Mouse (Mus musculus): Measurements from ENCODE around the gene 1700102P08Rik.

The 1700102P08Rik gene

GRCm38 (mm10) chr9:108392676-108393075 is at the start of gene 1700102P08Rik:
1700102P08Rik (plus strand) TSS chr9:108392805.
- peak; percentile 90 for DNase-seq (ENCODE audit: low read depth, low spot score)

DNA sequence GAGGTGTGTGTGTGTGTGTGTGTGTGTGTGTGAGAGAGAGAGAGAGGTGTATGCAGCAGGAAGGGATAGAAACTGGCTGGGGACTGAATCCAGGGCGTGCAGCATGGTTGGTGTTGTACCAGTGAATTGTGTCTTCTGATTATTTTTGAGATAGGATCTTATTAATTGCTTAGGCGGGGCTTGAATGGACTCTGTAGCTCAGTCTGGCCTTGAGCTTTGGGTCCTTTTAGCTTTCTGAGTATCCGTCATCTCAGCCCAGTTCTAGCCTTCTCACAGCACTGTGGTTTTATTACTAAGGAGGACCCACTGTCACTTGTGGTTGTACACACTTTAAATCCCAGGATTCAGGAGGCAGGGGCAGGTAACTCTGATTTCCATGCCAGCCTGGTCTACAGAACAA is 49.3 kb upstream of the 1700102P08Rik start:
- DNase-seq (ENCODE audit: low read depth, low spot score): no peak

DNA sequence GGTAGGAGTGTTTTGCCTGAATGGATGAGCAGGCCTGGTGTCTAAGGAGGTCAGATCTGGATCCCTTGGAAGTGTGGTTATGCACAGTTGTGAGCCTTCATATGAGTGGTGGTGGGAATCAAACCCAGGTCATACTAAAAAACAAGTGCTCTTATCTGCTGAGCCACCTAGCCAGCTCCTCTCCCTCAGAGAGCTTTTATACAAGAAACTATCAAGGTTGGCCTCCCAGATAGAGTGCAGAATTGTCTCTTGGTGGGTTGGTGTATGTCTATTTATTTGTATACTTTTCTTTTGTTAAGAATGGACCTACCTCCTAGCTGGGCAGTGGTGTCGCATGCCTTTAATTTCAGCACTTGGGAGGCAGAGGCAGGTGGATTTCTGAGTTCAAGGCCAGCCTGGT is 48.8 kb upstream of the 1700102P08Rik start:
- no peak for DNase-seq (ENCODE audit: low read depth, low spot score)

- DNase-seq (ENCODE audit: low read depth, low spot score): no peak
These were observed 48.1 kb upstream of the 1700102P08Rik start for GRCm38 (mm10) chr9:108344471-108344870.

GRCm38 (mm10) chr9:108347024-108347423 is 45.6 kb upstream of the 1700102P08Rik start:
- no peak for DNase-seq (ENCODE audit: low read depth, low spot score)

DNA sequence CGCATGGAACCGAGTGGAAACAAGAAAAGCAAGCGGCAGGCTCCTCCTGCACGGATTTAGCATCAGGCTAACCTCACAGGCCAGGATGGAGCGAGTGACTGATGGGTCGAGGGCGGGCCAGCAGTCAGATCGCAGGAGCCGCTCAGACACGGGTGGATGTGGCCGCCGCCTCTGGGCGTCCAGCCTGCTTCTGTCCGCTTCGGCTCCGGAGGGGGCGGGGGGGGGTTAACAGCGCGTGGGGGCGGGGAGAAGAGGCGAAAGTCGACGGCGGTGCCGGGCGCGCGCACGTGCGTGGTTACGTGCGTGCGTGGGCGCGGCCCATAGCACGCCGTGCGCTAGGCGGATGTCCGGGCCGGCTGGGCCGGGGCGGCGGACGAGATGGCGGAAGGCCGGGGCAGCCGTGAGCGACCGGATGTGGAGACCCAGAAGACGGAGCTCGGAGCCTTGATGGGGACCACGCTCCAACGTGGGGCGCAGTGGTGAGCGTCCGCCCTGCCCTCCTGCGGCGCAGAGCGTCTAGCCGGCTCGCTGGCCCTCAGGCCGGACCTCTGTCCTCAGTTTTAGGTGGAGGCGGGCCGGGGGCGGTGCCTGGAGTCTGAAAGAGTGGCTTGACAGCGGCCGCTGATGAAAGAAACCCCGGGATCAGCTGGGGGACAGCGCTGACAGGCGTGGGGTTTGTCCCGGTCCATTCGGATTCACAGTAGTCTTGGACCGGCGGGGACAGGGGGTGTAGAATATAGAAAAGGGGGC is 44.9 kb upstream of the 1700102P08Rik start, which contains the start of gene Usp4:
Gene Usp4 (plus strand): TSS at position 314 of the 750 bp plus-strand sequence.
- DNase-seq (ENCODE audit: low read depth, low spot score): peak; percentile 78

- no peak for DNase-seq (ENCODE audit: low read depth, low spot score)
These were observed 44.3 kb upstream of the 1700102P08Rik start for GRCm38 (mm10) chr9:108348290-108348680.

DNA sequence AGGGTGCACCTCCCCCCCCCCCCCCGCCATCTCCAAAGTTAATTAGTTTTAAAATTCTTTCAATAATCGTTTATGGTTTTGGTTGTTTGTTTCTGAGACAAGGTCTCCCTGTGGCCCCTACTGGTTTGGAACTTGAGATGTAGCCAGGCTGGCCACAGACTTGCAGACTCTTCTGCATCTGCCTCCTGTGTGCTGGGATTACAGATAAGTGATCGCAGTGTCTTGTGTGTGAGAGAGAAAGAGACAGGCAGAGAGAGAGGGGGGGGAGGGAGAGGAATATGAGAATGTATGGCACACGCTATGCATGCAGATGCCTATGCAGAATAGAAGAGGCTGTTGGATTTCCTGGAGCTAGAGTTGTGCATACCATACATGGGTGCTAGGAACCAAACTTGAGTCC is 42.9 kb upstream of the 1700102P08Rik start:
- DNase-seq (ENCODE audit: low read depth, low spot score): no peak

- no peak for DNase-seq (ENCODE audit: low read depth, low spot score)
These were observed 14.4 kb upstream of the 1700102P08Rik start for GRCm38 (mm10) chr9:108378234-108378633.

DNA sequence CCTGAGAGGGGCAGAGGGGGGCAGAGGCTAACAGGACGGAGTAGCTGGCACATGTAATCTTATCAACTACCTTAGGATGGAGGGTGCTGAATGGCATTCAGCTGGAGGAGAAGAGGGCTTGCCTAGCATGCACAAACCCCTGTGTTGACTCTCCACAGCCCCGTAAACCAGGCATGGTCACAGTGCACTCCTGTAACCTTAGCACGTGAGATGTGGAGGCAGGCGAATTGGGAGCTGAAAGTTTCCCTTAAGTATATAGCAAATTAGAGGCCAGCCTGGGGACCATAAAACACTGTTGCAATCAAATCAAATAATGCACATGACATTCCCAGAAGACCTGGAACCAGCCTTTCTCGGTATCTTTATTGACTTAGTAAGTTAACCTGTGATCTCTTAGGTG is 13.9 kb upstream of the 1700102P08Rik start:
- DNase-seq (ENCODE audit: low read depth, low spot score): no peak

- DNase-seq (ENCODE audit: low read depth, low spot score): no peak
These were observed 13.3 kb upstream of the 1700102P08Rik start for GRCm38 (mm10) chr9:108379294-108379693.

DNA sequence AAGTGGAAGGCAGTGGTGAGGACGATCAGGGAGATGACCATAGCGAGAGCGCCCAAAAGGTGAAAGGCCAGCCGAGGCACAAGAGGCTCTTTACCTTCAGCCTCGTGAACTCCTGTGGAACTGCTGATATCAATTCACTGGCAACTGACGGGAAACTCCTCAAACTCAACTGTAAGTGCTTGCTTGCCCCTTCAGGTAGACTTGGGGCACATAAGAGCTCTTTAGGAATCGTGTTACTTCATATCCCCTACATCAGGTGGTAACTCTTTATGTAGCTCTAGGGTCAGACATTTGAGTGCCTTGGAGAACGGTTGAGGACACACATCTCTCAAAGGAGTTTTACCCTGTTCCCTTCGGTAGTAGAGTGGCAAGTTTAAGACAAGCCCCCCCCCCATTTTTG is 11.2 kb upstream of the 1700102P08Rik start:
- no peak for DNase-seq (ENCODE audit: low read depth, low spot score)

GRCm38 (mm10) chr9:108385006-108385405 is 7.6 kb upstream of the 1700102P08Rik start:
- DNase-seq (ENCODE audit: low read depth, low spot score): peak; percentile 55

- DNase-seq (ENCODE audit: low read depth, low spot score): no peak
These were observed 5.8 kb upstream of the 1700102P08Rik start for GRCm38 (mm10) chr9:108386816-108387215.

DNA sequence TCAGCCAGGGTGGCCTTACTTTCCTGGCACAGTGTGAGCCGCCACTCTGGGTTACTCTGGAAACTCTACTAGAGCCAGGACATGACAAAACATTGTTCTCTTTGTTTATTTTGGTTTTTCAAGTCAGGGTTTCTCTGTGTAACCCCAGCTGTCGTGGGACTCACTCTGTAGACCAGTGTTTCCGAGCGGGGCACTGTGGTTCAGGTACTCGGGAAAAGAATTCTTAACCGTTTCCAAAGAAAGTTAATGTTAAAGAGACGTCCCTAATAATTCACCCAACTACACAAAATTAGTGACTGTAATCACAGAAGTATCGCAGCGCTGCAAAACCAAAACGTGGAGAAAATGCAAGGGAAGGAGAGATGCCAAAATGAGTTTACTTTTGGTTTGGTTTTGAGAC is 4.0 kb upstream of the 1700102P08Rik start:
- DNase-seq (ENCODE audit: low read depth, low spot score): no peak

DNA sequence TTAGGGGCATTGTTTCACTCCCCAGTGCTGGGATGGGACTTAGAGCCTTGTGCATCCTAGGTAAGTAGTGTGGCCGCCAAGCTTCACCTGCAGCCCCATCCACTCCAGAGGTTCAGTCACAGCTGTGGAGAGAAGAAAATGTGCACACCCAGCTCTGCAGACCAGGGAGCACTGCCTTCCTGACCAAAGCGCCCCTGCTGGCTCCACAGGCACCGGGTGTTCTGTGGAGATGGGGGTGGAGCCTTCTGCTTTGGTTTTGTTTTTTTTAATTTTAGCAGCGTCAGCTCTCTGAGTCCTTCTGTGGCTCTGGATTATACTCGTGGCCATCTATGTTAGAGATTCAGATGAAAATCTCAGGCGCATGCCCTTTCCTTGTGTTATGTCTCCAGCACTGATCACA is 3.4 kb upstream of the 1700102P08Rik start:
- no peak for DNase-seq (ENCODE audit: low read depth, low spot score)

DNA sequence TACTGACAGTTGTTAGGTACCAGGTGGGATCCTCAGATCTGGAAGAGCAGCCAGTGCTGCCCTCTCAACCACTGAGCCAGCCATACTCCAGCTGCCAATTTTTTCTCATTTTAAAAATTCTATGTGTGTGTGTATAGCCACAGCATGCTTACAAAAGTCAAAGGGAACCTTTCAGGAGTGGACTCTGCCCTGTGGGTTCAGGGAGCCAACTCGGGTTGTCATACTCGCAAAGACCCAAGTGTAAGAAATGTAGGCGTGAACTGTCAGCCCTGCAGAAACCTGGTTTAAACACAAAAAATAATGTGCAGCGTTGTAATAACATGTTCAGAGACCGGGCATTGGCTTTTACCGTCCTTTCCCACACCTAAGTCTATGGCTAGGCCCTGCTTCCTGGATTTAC is 1.6 kb downstream of the 1700102P08Rik start:
- no peak for DNase-seq (ENCODE audit: low read depth, low spot score)

GRCm38 (mm10) chr9:108395427-108395826 is 2.8 kb downstream of the 1700102P08Rik start:
- DNase-seq (ENCODE audit: low read depth, low spot score): no peak

DNA sequence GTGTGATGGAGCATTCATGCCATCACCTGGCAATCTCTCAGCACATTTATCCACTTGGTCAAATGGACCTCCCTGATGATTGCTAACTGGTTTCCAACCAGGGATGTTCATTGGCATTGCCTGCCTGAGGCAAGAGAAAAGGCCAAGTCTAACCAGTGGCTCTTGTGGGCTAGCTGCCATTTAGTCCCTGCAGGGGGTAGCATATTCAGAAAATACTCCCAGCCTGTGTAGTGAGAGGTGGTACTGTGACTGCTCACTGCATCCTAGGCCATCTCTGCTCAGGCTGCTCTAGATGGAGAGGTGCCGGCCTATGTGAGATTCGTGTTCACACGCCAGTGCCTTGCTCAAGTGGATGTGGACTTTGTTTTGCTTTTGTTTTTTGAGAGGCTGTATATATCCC is 5.7 kb downstream of the 1700102P08Rik start:
- no peak for DNase-seq (ENCODE audit: low read depth, low spot score)

- no peak for DNase-seq (ENCODE audit: low read depth, low spot score)
These were observed 8.8 kb downstream of the 1700102P08Rik start for GRCm38 (mm10) chr9:108401186-108401960.

DNA sequence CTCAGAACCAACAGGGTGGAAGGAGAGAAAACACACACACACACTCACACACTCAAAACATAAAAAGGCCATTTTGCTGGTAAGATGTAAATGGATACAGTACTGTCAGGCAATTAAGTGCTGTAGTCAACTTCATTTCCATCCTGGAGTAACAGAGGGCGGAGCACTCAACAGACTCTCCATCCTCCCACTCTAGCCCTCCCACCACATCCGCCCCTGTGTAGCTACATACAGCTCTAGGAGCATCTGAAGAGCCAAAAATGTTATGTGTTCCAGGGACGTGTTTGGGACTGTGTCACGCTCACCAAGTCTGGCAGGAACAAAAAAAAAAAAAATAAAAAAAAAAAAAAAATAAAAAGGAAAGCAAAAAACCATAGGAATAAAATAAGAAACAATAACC is 10.5 kb downstream of the 1700102P08Rik start:
- DNase-seq (ENCODE audit: low read depth, low spot score): no peak

GRCm38 (mm10) chr9:108404451-108404850 is 11.8 kb downstream of the 1700102P08Rik start:
- no peak for DNase-seq (ENCODE audit: low read depth, low spot score)

GRCm38 (mm10) chr9:108409535-108409934 is 16.9 kb downstream of the 1700102P08Rik start:
- no peak for DNase-seq (ENCODE audit: low read depth, low spot score)
